ENCODE assay signal across 9 mouse cellular contexts in the genomic region with DNA sequence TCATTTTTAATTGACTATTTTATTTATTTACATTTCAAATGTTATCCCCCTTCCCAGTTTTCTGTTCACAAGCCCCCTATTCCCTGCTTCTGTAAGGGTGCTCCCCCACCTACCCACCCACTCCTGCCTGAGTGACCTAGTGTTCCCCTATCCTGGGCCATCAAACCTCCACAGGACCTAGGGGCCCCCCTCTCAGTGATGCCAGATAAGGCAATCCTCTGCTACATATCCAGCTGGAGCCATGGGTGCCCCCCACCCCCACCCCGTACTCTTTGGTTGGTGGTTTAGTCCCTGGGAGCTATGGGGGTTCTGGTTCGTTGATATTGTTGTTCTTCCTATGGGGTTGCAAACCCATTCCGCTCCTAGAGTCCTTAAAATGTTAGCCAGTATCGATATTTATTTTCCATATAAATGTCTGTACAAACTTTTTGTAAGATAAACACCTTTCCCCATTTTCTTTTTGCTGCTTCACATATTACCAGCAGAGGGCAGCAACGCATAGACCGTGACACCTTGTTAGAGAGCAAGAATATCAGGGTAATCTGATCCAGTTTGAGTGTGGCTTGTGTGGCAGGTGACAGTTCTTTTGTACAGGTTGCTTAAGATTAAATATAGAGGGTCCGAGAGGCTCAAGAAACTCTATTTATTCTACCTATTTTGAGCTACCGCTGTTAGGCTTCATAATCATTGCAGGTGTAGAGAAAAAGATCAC.
DNase-seq lines count a peak whose midpoint lies in the region; ATAC-seq and TF ChIP-seq lines count a peak whose summit lies in the region.
"Had no signal": no experiment of that assay in that cellular context is flagged by ENCODE, and none has a peak within 500 bp of the region (broad histone marks: within the 10 kb centered on the region; RNA-seq: fewer than 3 reads in every experiment).

No protein-coding gene starts in this region.

- peak; percentile 2 for DNase-seq in liver
- no peak for DNase-seq in liver, embryonic 11.5 days (ENCODE audit: low spot score)
- peak; percentile 85 for DNase-seq in brain, embryonic 14.5 days (ENCODE audit: low read depth)
- peak; percentile 60 for DNase-seq in kidney, postnatal 10 days
- DNase-seq in liver, embryonic 14.5 days (ENCODE audit: low read depth in 3 of 3, low spot score in 3 of 3) = no peak
- DNase-seq in right cerebral cortex, postnatal 10 days (ENCODE audit: low spot score in 2 of 2) = peak; percentile 44 to 58
- no peak for DNase-seq in gastrocnemius, adult 8-10 months (ENCODE audit: low spot score in 2 of 2)

- TF ChIP-seq EP300 in liver, embryonic 14.5 days (IDR thresholded peaks at IDR 0.05; ENCODE audit: low read depth) = no peak

- H3K4me2 ChIP-seq in liver, embryonic 11.5 days = no peak overlapping the region
- H3K4me2 ChIP-seq in forebrain, embryonic 12.5 days = no peak overlapping the region
- H3K4me2 ChIP-seq in liver, embryonic 14.5 days (ENCODE audit: low read depth) = no peak overlapping the region
- H3K4me2 ChIP-seq: limb, embryonic 15.5 days had no signal

- TF ChIP-seq POLR2A in brain, embryonic 14.5 days (IDR thresholded peaks at IDR 0.05; ENCODE audit: borderline replicate concordance, extremely low read depth, insufficient read depth, insufficient read length, poor library complexity, severe bottlenecking) = no peak

- no peaks in the 10 kb centered on the region for H3K9me3 ChIP-seq in liver, embryonic 11.5 days (ENCODE audit: control insufficient read depth, low read length)
- no peaks in the 10 kb centered on the region for H3K9me3 ChIP-seq in forebrain, embryonic 12.5 days
- no peaks in the 10 kb centered on the region for H3K9me3 ChIP-seq in liver, embryonic 14.5 days (ENCODE audit: control insufficient read depth, low read length)
- H3K9me3 ChIP-seq: limb, embryonic 15.5 days had no signal

- H3K36me3 ChIP-seq in liver, embryonic 11.5 days (ENCODE audit: control insufficient read depth, insufficient read depth, low read length) = no peaks in the 10 kb centered on the region
- no peaks in the 10 kb centered on the region for H3K36me3 ChIP-seq in forebrain, embryonic 12.5 days (replicated peaks)
- H3K36me3 ChIP-seq in liver, embryonic 14.5 days (replicated peaks; ENCODE audit: control insufficient read depth, insufficient read depth, low read depth) = no peaks in the 10 kb centered on the region
- H3K36me3 ChIP-seq: limb, embryonic 15.5 days had no signal

- no peak overlapping the region for H3K9ac ChIP-seq in liver, embryonic 11.5 days (ENCODE audit: low read depth, low read length)
- no peak overlapping the region for H3K9ac ChIP-seq in forebrain, embryonic 12.5 days
- no peak overlapping the region for H3K9ac ChIP-seq in liver, embryonic 14.5 days (replicated peaks)
- H3K9ac ChIP-seq: limb, embryonic 15.5 days had no signal

- H3K27me3 ChIP-seq in liver, embryonic 11.5 days (replicated peaks; ENCODE audit: control insufficient read depth, insufficient read depth, low read length) = no peaks in the 10 kb centered on the region
- no peaks in the 10 kb centered on the region for H3K27me3 ChIP-seq in forebrain, embryonic 12.5 days
- no peaks in the 10 kb centered on the region for H3K27me3 ChIP-seq in liver, embryonic 14.5 days (ENCODE audit: control insufficient read depth, insufficient read depth, low read length)
- H3K27me3 ChIP-seq: limb, embryonic 15.5 days had no signal

- WGBS in liver, embryonic 11.5 days = 33% methylated on average over 8 of the region's 8 CpGs
- 28% methylated on average over 8 of the region's 8 CpGs for WGBS in forebrain, embryonic 12.5 days
- WGBS in liver, embryonic 14.5 days (ENCODE audit: insufficient replicate concordance) = 18% methylated on average over 8 of the region's 8 CpGs

- no peak overlapping the region for H3K4me3 ChIP-seq in liver, embryonic 11.5 days (ENCODE audit: low read depth, low read length)
- no peak overlapping the region for H3K4me3 ChIP-seq in forebrain, embryonic 12.5 days (replicated peaks)
- H3K4me3 ChIP-seq in liver, embryonic 14.5 days (ENCODE audit: insufficient read depth in 1 of 2, low read depth in 2 of 2, low read length in 2 of 2) = no peak overlapping the region
- H3K4me3 ChIP-seq: limb, embryonic 15.5 days had no signal

- no peak overlapping the region for H3K27ac ChIP-seq in liver, embryonic 11.5 days (ENCODE audit: low read depth, low read length)
- no peak overlapping the region for H3K27ac ChIP-seq in forebrain, embryonic 12.5 days
- no peak overlapping the region for H3K27ac ChIP-seq in liver, embryonic 14.5 days
- H3K27ac ChIP-seq: limb, embryonic 15.5 days had no signal

- ATAC-seq in liver, embryonic 11.5 days (replicated peaks; ENCODE audit: low FRiP score) = no peak
- peak; percentile 61 for ATAC-seq in forebrain, embryonic 12.5 days (ENCODE audit: low FRiP score)
- no peak for ATAC-seq in liver, embryonic 14.5 days (ENCODE audit: insufficient read depth)

- H3K4me1 ChIP-seq in liver, embryonic 11.5 days (replicated peaks; ENCODE audit: control insufficient read depth, insufficient read depth, low read length) = no peaks in the 10 kb centered on the region
- no peaks in the 10 kb centered on the region for H3K4me1 ChIP-seq in forebrain, embryonic 12.5 days
- H3K4me1 ChIP-seq in liver, embryonic 14.5 days (replicated peaks; ENCODE audit: control insufficient read depth in 2 of 2, insufficient read depth in 2 of 2, low read length in 1 of 2) = no peaks in the 10 kb centered on the region
- H3K4me1 ChIP-seq: limb, embryonic 15.5 days had no signal

- TF ChIP-seq CTCF in brain, embryonic 14.5 days (IDR thresholded peaks at IDR 0.05; ENCODE audit: borderline replicate concordance, extremely low read depth, insufficient read depth, insufficient read length) = peak; percentile 77; the same call in 1 of the 2 replicates
- peak; percentile 49; the same call in 1 of the 2 replicates for TF ChIP-seq CTCF in liver, embryonic 14.5 days (IDR thresholded peaks at IDR 0.05; ENCODE audit: low read depth)

Comparison
In these comparisons a context has a peak if more than half of its experiments do, and no peak if none do; other contexts are left out.
1. DNase-seq: peak in liver (single experiment), brain, embryonic 14.5 days (single experiment), kidney, postnatal 10 days (single experiment) and right cerebral cortex, postnatal 10 days (2 of 2); none in liver, embryonic 11.5 days (single experiment), liver, embryonic 14.5 days (0 of 3) and gastrocnemius, adult 8-10 months (0 of 2).